Mouse (Mus musculus) limb, embryonic 11.5 days (tissue): Measurements from ENCODE around the gene Akr1c12. TPM values are rescaled to one million over a fixed set of nuclear protein-coding genes. Genes with fewer than 3 reads are reported as not detected.
A peak's percentile ranks its signal among the peaks of the same experiment; 100 is the strongest.

ENCODE experiments used
- ATAC-seq: fragments of 200-750 bp; cut with Nextera tagmentation; 2 replicates; pipeline ENCODE4 v1.8.0; 2017; ENCODE audit warnings: low read depth; ENCODE audit not compliant: insufficient number of reproducible peaks, low FRiP score, low TSS enrichment
- DNase-seq: peaks from one replicate; pipeline ENCODE4 v3.0.0-alpha.2; 2015; ENCODE audit warnings: low spot score
- H3K27ac ChIP-seq: fragments of 300-500 bp; sonication (generic); replicated peaks from 2 replicates; pipeline ENCODE4 v1.5.1; 2014; ENCODE audit warnings: low read depth, mild to moderate bottlenecking, low read length
- H3K27me3 ChIP-seq: fragments of 300-500 bp; sonication (generic); 2 replicates; pipeline ENCODE4 v1.6.1; 2014; ENCODE audit warnings: mild to moderate bottlenecking, low read length, mixed read lengths; ENCODE audit not compliant: control insufficient read depth, insufficient read depth
- H3K36me3 ChIP-seq: fragments of 300-500 bp; sonication (generic); 2 replicates; pipeline ENCODE4 v1.6.1; 2014; ENCODE audit warnings: mild to moderate bottlenecking, low read length, moderate library complexity, mixed read lengths; ENCODE audit not compliant: control insufficient read depth, insufficient read depth
- H3K4me1 ChIP-seq: fragments of 300-500 bp; sonication (generic); 2 replicates; pipeline ENCODE4 v1.6.1; 2014; ENCODE audit warnings: low read length, mixed read lengths; ENCODE audit not compliant: control insufficient read depth, insufficient read depth
- H3K4me2 ChIP-seq: fragments of 300-500 bp; sonication (generic); 2 replicates; pipeline ENCODE4 v1.6.1; 2014; ENCODE audit warnings: low read depth, mild to moderate bottlenecking, moderate library complexity; ENCODE audit not compliant: severe bottlenecking
- H3K4me3 ChIP-seq: fragments of 300-500 bp; sonication (generic); 2 replicates; pipeline ENCODE4 v1.5.1; 2014; ENCODE audit warnings: low read depth, low read length
- H3K9ac ChIP-seq: fragments of 300-500 bp; sonication (generic); 2 replicates; pipeline ENCODE4 v1.6.1; 2014; ENCODE audit warnings: mild to moderate bottlenecking, low read length
- H3K9me3 ChIP-seq: fragments of 300-500 bp; sonication (generic); 2 replicates; pipeline ENCODE4 v1.6.1; 2016; ENCODE audit warnings: low read length; ENCODE audit not compliant: control insufficient read depth
- WGBS: fragments of 180-500 bp; shearing (Covaris S2); extraction: QIAGEN DNeasy Blood & Tissue Kit; methylation state at CpG from one replicate; pipeline ENCODE4 v1.1.7; 2014; 5-methylcytosine and 5-hydroxymethylcytosine counted together
- polyA plus RNA-seq: library from polyadenylated mRNA; unstranded; fragments of >200 nt; fragmentation: Nextera tagmentation; extraction: Ambion mirVana; gene quantifications from 2 replicates; pipeline ENCODE4 v1.2.1, GENCODE M21; 2014

Gene Akr1c12
- 0.29 TPM in 1 of 2 replicates, not detected in the other for polyA plus RNA-seq

DNA sequence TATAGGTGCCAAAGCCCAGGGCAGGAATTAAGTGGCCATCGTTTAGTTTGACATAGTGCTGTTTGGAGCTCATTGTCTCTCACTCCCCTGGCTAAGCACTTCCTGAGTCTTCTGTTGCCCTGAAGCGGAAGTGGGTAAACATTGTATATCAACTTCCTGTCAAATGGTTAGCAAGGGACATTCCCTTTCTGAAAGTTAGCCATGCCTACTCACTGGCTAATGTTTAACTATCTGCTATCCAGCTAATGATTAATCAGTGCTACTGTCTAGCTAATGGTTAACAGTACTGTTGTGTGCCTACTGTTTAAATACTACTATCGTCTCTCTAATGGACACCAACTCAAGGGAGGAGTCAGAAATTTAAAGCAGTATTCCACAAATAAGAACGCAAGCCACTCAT lies at the start of gene Akr1c12:
TSS of gene Akr1c12 (minus strand) at position 150 of the 400 bp plus-strand sequence.
- Histone ChIP-seq H3K4me2 (no peak within 1 kb of the TSS), H3K4me3 (no peak within 1 kb of the TSS), H3K4me1 (no peaks in the 10 kb centered on the region), H3K36me3 (no peaks in the 10 kb centered on the region), H3K9ac (no peak within 1 kb of the TSS), H3K9me3 (no peaks in the 10 kb centered on the region; the same call in 1 of the 2 replicates), H3K27ac (no peak within 1 kb of the TSS), H3K27me3 (no peaks in the 10 kb centered on the region)
- ATAC-seq (no peak), DNase-seq (no peak)
- 64% methylated on average over 4 of the region's 4 CpGs for WGBS

DNA sequence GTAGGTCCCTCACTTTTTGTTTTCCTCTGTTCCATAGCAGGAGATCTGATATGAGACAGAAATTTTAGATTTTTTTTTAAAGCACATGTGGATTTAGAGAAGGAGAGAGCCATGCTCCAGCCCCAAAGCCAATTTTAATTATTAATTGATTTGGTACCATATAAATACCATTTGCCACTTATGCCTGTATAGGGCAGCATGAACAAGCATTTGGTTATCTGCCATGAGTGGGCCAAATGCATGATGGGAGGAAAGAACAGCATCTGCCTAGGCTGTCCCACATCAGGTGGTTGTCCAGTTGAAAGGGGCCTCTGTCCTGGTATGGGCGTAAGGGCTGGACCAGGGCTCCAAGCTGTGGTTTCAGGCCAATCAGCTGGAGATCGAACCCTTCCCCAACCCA lies 39.5 kb upstream of the Akr1c12 start:
- no peaks in the 10 kb centered on the region for H3K27me3 ChIP-seq
- H3K9ac ChIP-seq = no peak overlapping the region
- no peaks in the 10 kb centered on the region for H3K4me1 ChIP-seq
- H3K4me3 ChIP-seq = no peak overlapping the region
- H3K36me3 ChIP-seq = no peaks in the 10 kb centered on the region
- DNase-seq (no peak), ATAC-seq (no peak)
- no peak overlapping the region for H3K4me2 ChIP-seq
- H3K27ac ChIP-seq = no peak overlapping the region
- WGBS = 92% methylated on average over 2 of the region's 2 CpGs
- no peaks in the 10 kb centered on the region for H3K9me3 ChIP-seq

DNA sequence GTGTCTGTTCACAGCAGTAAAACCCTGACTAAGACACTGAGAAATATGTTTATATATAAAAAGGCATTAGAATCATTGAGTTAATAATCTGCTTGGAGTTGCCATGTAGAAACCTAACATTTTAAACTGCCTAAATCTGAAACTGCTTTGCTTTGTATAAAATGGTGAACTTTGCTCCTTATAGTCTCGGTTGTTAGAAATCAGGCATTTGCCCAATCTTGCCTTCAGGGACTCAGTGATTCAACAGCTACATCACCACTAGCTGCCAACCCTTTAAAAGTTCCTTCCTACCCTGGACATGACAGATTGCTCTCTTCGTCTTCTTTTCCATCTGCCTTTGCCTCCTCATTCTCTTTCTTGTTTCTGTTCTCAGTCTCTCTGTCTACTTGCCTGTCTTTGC lies 34.7 kb upstream of the Akr1c12 start:
- ATAC-seq (no peak), DNase-seq (no peak)
- H3K9ac ChIP-seq = no peak overlapping the region
- WGBS = 87% methylated on average over 2 of the region's 2 CpGs
- H3K27ac ChIP-seq = no peak overlapping the region
- H3K9me3 ChIP-seq = no peaks in the 10 kb centered on the region
- H3K36me3 ChIP-seq = no peaks in the 10 kb centered on the region
- no peaks in the 10 kb centered on the region for H3K27me3 ChIP-seq
- H3K4me1 ChIP-seq = no peaks in the 10 kb centered on the region
- no peak overlapping the region for H3K4me2 ChIP-seq
- H3K4me3 ChIP-seq = no peak overlapping the region

- no peak overlapping the region for H3K27ac ChIP-seq
- H3K9ac ChIP-seq = no peak overlapping the region
- WGBS = 47% methylated on average over 2 of the region's 2 CpGs
- no peaks in the 10 kb centered on the region for H3K36me3 ChIP-seq
- no peak for DNase-seq
- no peak overlapping the region for H3K4me2 ChIP-seq
- H3K27me3 ChIP-seq = no peaks in the 10 kb centered on the region
- H3K4me3 ChIP-seq = no peak overlapping the region
- no peaks in the 10 kb centered on the region for H3K4me1 ChIP-seq
- no peaks in the 10 kb centered on the region for H3K9me3 ChIP-seq
- no peak for ATAC-seq
These were observed 25.8 kb upstream of the Akr1c12 start for GRCm38 (mm10) chr13:4304861-4305565.

- no peak overlapping the region for H3K27ac ChIP-seq
- no peak overlapping the region for H3K4me3 ChIP-seq
- no peak overlapping the region for H3K4me2 ChIP-seq
- WGBS = 87% methylated on average over 4 of the region's 4 CpGs
- H3K9ac ChIP-seq = no peak overlapping the region
- no peaks in the 10 kb centered on the region for H3K9me3 ChIP-seq
- ATAC-seq = no peak
- no peaks in the 10 kb centered on the region for H3K27me3 ChIP-seq
- no peaks in the 10 kb centered on the region for H3K4me1 ChIP-seq
- no peaks in the 10 kb centered on the region for H3K36me3 ChIP-seq
- DNase-seq = no peak
These were observed 17.8 kb upstream of the Akr1c12 start for GRCm38 (mm10) chr13:4296991-4297390.

DNA sequence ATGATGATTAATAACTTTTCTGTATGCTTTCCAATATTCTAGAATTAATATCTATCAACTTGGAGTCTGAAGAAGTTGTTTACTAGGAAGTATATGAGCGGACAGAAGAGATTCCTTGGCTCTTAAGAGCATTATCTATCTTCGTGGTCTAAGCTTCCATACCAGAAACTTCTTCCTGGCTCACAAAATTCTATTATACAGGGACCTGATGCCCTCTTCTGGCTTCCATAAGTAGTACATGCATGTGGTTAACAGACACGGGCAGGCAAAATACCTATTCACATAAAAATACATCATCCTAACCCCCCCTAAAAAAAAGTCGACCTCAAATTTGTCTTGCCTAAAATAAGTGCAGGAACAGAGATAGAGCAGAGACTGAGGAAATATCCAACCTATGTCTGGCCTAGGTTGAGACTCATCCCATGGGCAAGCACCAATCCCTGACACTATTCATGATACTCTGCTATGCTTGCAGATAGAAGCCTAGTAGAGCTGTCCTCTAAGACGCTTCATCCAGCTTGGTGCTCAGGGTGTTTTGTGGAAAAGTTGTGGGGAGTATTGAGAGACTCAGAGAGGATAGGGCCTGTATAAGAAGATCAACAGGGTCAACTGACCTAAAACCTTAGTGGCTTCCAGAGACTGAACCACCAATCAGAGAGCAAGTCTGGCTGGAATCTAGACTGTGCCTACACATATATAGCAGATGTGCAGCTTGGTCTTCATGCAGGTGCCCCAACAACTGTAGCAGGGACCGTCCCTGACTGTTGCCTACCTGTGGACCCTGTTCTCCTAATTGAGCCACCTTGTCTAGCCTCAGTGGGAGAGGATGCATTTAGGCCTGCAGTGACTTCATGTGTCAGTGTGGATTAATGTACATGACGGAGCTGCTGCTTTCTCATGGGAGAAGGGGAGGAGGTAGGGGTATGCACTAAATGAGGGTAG lies 2.5 kb upstream of the Akr1c12 start:
- no peak overlapping the region for H3K4me3 ChIP-seq
- H3K27ac ChIP-seq = no peak overlapping the region
- H3K4me2 ChIP-seq = no peak overlapping the region
- no peaks in the 10 kb centered on the region; the same call in 1 of the 2 replicates for H3K9me3 ChIP-seq
- H3K9ac ChIP-seq = no peak overlapping the region
- H3K27me3 ChIP-seq = no peaks in the 10 kb centered on the region
- peak; percentile 35; the same call in 1 of the 2 replicates for ATAC-seq
- H3K4me1 ChIP-seq = no peaks in the 10 kb centered on the region
- 43% methylated on average over 7 of the region's 7 CpGs for WGBS
- no peaks in the 10 kb centered on the region for H3K36me3 ChIP-seq
- peak; percentile 43 for DNase-seq

GRCm38 (mm10) chr13:4277526-4277925 lies 1.7 kb downstream of the Akr1c12 start:
- Histone ChIP-seq H3K9me3 (no peaks in the 10 kb centered on the region; the same call in 1 of the 2 replicates), H3K4me1 (no peaks in the 10 kb centered on the region), H3K27me3 (no peaks in the 10 kb centered on the region), H3K4me3 (no peak overlapping the region), H3K27ac (no peak overlapping the region), H3K4me2 (no peak overlapping the region), H3K9ac (no peak overlapping the region), H3K36me3 (no peaks in the 10 kb centered on the region)
- WGBS = 96% methylated on average over 2 of the region's 2 CpGs
- ATAC-seq (no peak), DNase-seq (no peak)

GRCm38 (mm10) chr13:4270860-4271259 lies 8.4 kb downstream of the Akr1c12 start:
- H3K9ac ChIP-seq = no peak overlapping the region
- no peak for DNase-seq
- no peaks in the 10 kb centered on the region for H3K4me1 ChIP-seq
- H3K4me2 ChIP-seq = no peak overlapping the region
- no peaks in the 10 kb centered on the region for H3K9me3 ChIP-seq
- no peak for ATAC-seq
- H3K27ac ChIP-seq = no peak overlapping the region
- no peaks in the 10 kb centered on the region for H3K36me3 ChIP-seq
- H3K4me3 ChIP-seq = no peak overlapping the region
- no peaks in the 10 kb centered on the region for H3K27me3 ChIP-seq
